Mouse (Mus musculus): ENCODE measurements around the gene Fau.

GRCm38 (mm10) chr19:6066571-6066970 lies 8.9 kb downstream of the Fau start:
- TF ChIP-seq POLR2A (IDR thresholded peaks at IDR 0.05; ENCODE audit: control insufficient read depth, extremely low read depth, insufficient read depth, low read length, poor library complexity) (no peak), CTCF (IDR thresholded peaks at IDR 0.05; ENCODE audit: borderline replicate concordance, control insufficient read depth, extremely low read depth, insufficient read depth, low read length, poor library complexity) (no peak)

Data from thymus, adult 2 months (tissue).